Mouse (Mus musculus) mature B cell (primary cell): ENCODE results near the gene Nfib.

ENCODE experiments used
- in situ Hi-C: fragments of 300-500 bp; cut with MboI; formaldehyde crosslinking; loops from 2 replicates; pipeline ENCODE4 v1.14.3; 2019

The Nfib gene

GRCm38 (mm10) chr4:82704841-82705794 is at the start of gene Nfib:
Gene Nfib, minus strand, starts transcription at chr4:82705750.
- in situ Hi-C loops, result no loop called here

GRCm38 (mm10) chr4:82735764-82736163 is 30.2 kb upstream of the Nfib start:
- in situ Hi-C loops, result no loop called here

GRCm38 (mm10) chr4:82734765-82735481 is 29.4 kb upstream of the Nfib start:
- in situ Hi-C loops, result no loop called here

GRCm38 (mm10) chr4:82734348-82734747 is 28.8 kb upstream of the Nfib start:
- in situ Hi-C loops, result no loop called here

GRCm38 (mm10) chr4:82733636-82734035 is 28.1 kb upstream of the Nfib start:
- in situ Hi-C loops, result no loop called here

- in situ Hi-C loops, result no loop called here
These were observed 24.8 kb upstream of the Nfib start for GRCm38 (mm10) chr4:82730248-82730887.

GRCm38 (mm10) chr4:82724058-82724457 is 18.5 kb upstream of the Nfib start:
- in situ Hi-C loops, result no loop called here

- in situ Hi-C loops, result no loop called here
These were observed 17.5 kb upstream of the Nfib start for GRCm38 (mm10) chr4:82723048-82723447.

GRCm38 (mm10) chr4:82715833-82716232 is 10.3 kb upstream of the Nfib start:
- in situ Hi-C loops, result no loop called here

- in situ Hi-C loops, result no loop called here
These were observed 6.2 kb upstream of the Nfib start for GRCm38 (mm10) chr4:82711611-82712295.

GRCm38 (mm10) chr4:82709666-82710065 is 4.1 kb upstream of the Nfib start:
- in situ Hi-C loops, result no loop called here

GRCm38 (mm10) chr4:82706012-82706411 is 462 bp upstream of the Nfib start:
- in situ Hi-C loops, result no loop called here

- in situ Hi-C loops, result no loop called here
These were observed 1.3 kb downstream of the Nfib start for GRCm38 (mm10) chr4:82704079-82704830.

- in situ Hi-C loops, result no loop called here
These were observed 2.7 kb downstream of the Nfib start for GRCm38 (mm10) chr4:82702808-82703207.

- in situ Hi-C loops, result no loop called here
These were observed 6.0 kb downstream of the Nfib start for GRCm38 (mm10) chr4:82699504-82699903.

- in situ Hi-C loops, result no loop called here
These were observed 6.9 kb downstream of the Nfib start for GRCm38 (mm10) chr4:82698616-82699015.

GRCm38 (mm10) chr4:82697151-82697550 is 8.4 kb downstream of the Nfib start:
- in situ Hi-C loops, result no loop called here

GRCm38 (mm10) chr4:82695760-82696501 is 9.6 kb downstream of the Nfib start:
- in situ Hi-C loops, result no loop called here

GRCm38 (mm10) chr4:82692009-82692326 is 13.6 kb downstream of the Nfib start:
- in situ Hi-C loops, result no loop called here
